ENCODE assay signal across 16 mouse cellular contexts in the genomic region with DNA sequence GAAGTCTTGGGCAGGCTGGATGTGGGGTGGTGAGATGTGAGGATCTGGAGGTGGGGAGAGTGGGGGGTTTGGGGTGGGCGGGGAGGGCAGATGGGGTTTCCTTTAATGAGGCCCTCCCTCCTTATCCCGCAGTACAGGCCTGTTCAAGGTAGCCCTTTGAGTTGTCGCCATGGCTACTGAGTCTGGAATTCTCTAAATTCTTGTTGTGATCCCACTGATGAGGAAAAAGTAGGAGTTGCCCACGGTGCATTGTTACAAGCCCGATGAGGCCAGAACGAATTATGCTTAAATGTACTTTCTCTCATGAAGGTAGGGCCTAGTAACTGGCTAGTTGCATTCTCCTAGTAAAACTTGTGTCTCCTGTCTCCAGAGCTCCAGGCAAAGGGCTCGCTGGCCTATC. TPM values are rescaled to one million over a fixed set of nuclear protein-coding genes. Genes with fewer than 3 reads are reported as not detected.
"Had no signal": no experiment of that assay in that cellular context is flagged by ENCODE, and none has a peak within 500 bp of the region (broad histone marks: within the 10 kb centered on the region; RNA-seq: fewer than 3 reads in every experiment).

No protein-coding gene starts in this region.

- H3K9me3 ChIP-seq: kidney, embryonic 15.5 days; limb, embryonic 15.5 days; liver, embryonic 12.5 days; lung, embryonic 15.5 days; neural tube, embryonic 12.5 days had no signal

- DNase-seq: kidney, postnatal 36 days; layer of hippocampus, adult 9-11 months; layer of hippocampus, postnatal 36 days; lung, postnatal 14 days; midbrain, embryonic 14.5 days; right cerebral cortex, postnatal 4 days; spleen, adult 18-20 months; thymus, adult 18-20 months; thymus, postnatal 14 days had no signal

- H3K4me1 ChIP-seq: kidney, embryonic 15.5 days; limb, embryonic 15.5 days; liver, embryonic 12.5 days; lung, embryonic 15.5 days; neural tube, embryonic 12.5 days had no signal

- H3K36me3 ChIP-seq: kidney, embryonic 15.5 days; limb, embryonic 15.5 days; liver, embryonic 12.5 days; lung, embryonic 15.5 days; neural tube, embryonic 12.5 days had no signal

- ATAC-seq: liver, embryonic 12.5 days had no signal

- H3K9ac ChIP-seq: kidney, embryonic 15.5 days; limb, embryonic 15.5 days; liver, embryonic 12.5 days; lung, embryonic 15.5 days; neural tube, embryonic 12.5 days had no signal

- H3K4me3 ChIP-seq: kidney, embryonic 15.5 days; limb, embryonic 15.5 days; liver, embryonic 12.5 days; lung, embryonic 15.5 days; neural tube, embryonic 12.5 days had no signal

- H3K27ac ChIP-seq: kidney, embryonic 15.5 days; limb, embryonic 15.5 days; liver, embryonic 12.5 days; lung, embryonic 15.5 days; neural tube, embryonic 12.5 days had no signal

- H3K4me2 ChIP-seq: kidney, embryonic 15.5 days; limb, embryonic 15.5 days; liver, embryonic 12.5 days; lung, embryonic 15.5 days; neural tube, embryonic 12.5 days had no signal

- H3K27me3 ChIP-seq: kidney, embryonic 15.5 days; limb, embryonic 15.5 days; liver, embryonic 12.5 days; lung, embryonic 15.5 days; neural tube, embryonic 12.5 days had no signal

RNA-seq across cellular contexts. Expression of a gene that starts 41.9 kb away (rescaled TPM):
- total RNA-seq: monocyte, adult 5-6 weeks; neutrophil, adult 5-6 weeks had no signal
